Mouse (Mus musculus): Measurements from ENCODE around the gene Ccdc122.

DNA sequence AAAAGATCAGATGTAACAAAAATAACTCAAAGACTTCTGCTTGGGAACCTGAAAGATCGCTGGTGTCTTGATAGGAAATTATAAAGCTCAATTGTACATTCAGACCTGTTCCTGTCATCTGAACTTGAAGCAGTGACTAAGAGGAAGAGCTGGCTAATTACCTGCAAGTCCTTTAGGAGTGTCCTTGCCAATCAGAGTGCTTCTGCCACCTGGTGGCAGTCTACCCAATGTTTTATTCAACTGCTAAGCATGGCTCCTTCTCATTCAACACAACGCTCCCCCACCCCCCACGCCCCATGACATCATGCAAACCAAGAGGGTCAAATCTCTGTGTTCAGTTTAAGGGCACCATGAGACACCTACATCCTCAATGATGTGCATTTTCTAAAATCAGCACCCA lies 28.3 kb upstream of the Ccdc122 start:
- TF ChIP-seq POLR2A (IDR thresholded peaks at IDR 0.05; ENCODE audit: insufficient read depth, low read depth, low read length) (no peak), CTCF (IDR thresholded peaks at IDR 0.05; ENCODE audit: insufficient read depth, low read depth, low read length) (no peak)
